Mouse (Mus musculus): ENCODE data around the gene Aox1. TPM values are rescaled to one million over a fixed set of nuclear protein-coding genes. Genes with fewer than 3 reads are reported as not detected.

The Aox1 gene
- polyA plus RNA-seq, 1 experiment from 2014 or later: 0.36 TPM

- H3K4me2 ChIP-seq (ENCODE audit: low read length): no peak overlapping the region
- 84% methylated on average over 2 of the region's 2 CpGs for WGBS
- no peak overlapping the region for H3K4me3 ChIP-seq (ENCODE audit: low read length)
- H3K4me1 ChIP-seq (ENCODE audit: control insufficient read depth, insufficient read depth, low read depth, low read length): no peaks in the 10 kb centered on the region
- H3K36me3 ChIP-seq (ENCODE audit: control insufficient read depth, insufficient read depth, low read length): no peaks in the 10 kb centered on the region
- H3K27me3 ChIP-seq (replicated peaks; ENCODE audit: control insufficient read depth, insufficient read depth, low read length): no peaks in the 10 kb centered on the region
- no peak overlapping the region for H3K9ac ChIP-seq (ENCODE audit: low read depth, low read length)
- H3K27ac ChIP-seq (ENCODE audit: low read depth, low read length): no peak overlapping the region
- H3K9me3 ChIP-seq (ENCODE audit: control insufficient read depth, low read length): no peaks in the 10 kb centered on the region
- no peak for ATAC-seq
Observed at GRCm38 (mm10) chr1:58091992-58092560, 62.3 kb downstream of the Aox1 start.

DNA sequence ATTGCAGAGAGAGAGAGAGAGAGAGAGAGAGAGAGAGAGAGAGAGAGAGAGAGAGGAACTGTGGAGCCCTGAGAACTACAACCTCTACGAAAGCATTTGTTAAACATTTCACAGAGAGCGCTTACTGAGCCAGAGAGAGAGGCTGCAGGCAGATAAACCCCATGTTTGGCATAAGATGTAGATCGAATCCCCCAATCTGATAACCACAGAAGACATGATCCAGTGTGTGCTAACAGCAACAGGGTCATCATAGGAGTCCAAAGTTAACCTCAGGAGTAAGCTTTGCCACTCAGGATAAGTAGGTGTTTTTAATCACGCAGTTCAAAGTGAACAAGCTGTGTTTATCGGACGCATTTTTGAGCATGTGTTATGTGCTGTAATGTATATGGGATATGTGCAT is 67.6 kb downstream of the Aox1 start:
- Histone ChIP-seq H3K4me3 (ENCODE audit: low read length) (no peak overlapping the region), H3K4me2 (ENCODE audit: low read length) (no peak overlapping the region), H3K27ac (ENCODE audit: low read depth, low read length) (no peak overlapping the region), H3K4me1 (ENCODE audit: control insufficient read depth, insufficient read depth, low read depth, low read length) (no peaks in the 10 kb centered on the region), H3K9me3 (ENCODE audit: control insufficient read depth, low read length) (no peaks in the 10 kb centered on the region), H3K36me3 (ENCODE audit: control insufficient read depth, insufficient read depth, low read length) (no peaks in the 10 kb centered on the region), H3K27me3 (replicated peaks; ENCODE audit: control insufficient read depth, insufficient read depth, low read length) (no peaks in the 10 kb centered on the region), H3K9ac (ENCODE audit: low read depth, low read length) (no peak overlapping the region)
- WGBS: 87% methylated on average over 6 of the region's 6 CpGs
- no peak for ATAC-seq

GRCm38 (mm10) chr1:58099119-58099518 is 69.4 kb downstream of the Aox1 start:
- ATAC-seq: no peak
- H3K27ac ChIP-seq (ENCODE audit: low read depth, low read length): no peak overlapping the region
- H3K36me3 ChIP-seq (ENCODE audit: control insufficient read depth, insufficient read depth, low read length): no peaks in the 10 kb centered on the region
- H3K4me3 ChIP-seq (ENCODE audit: low read length): no peak overlapping the region
- H3K4me1 ChIP-seq (ENCODE audit: control insufficient read depth, insufficient read depth, low read depth, low read length): no peaks in the 10 kb centered on the region
- H3K4me2 ChIP-seq (ENCODE audit: low read length): no peak overlapping the region
- no peaks in the 10 kb centered on the region for H3K27me3 ChIP-seq (replicated peaks; ENCODE audit: control insufficient read depth, insufficient read depth, low read length)
- H3K9me3 ChIP-seq (ENCODE audit: control insufficient read depth, low read length): no peaks in the 10 kb centered on the region
- H3K9ac ChIP-seq (ENCODE audit: low read depth, low read length): no peak overlapping the region

DNA sequence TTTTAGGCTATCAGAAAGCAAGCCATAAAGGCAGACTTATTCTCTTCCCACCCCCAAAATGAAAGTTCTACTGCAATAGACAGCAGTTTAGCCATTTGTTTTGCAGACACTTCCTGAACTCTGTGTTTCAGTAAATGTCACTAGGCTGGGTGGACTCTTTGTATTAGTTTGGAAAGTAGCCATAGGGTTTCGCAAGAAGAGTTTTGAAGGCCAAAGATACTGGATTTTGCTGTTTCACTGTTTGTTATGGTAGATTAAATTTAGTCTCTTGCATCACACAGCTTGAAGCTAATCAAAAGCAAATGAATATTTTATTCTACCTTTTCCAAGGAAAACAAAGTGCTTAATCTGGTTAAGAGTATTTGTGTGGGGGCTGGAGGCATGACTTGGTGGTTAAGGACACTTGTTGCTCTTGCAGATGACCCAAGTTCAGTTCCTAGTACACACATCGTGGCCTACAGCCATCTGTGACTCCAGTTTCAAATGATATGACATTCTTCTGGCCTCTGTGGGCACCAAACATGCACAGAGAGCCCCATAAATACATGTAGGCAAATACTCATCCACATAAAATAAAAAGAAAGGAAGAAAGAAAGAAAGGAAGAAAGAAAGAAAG is 71.9 kb downstream of the Aox1 start:
- Histone ChIP-seq H3K27ac (ENCODE audit: low read depth, low read length) (no peak overlapping the region), H3K9ac (ENCODE audit: low read depth, low read length) (no peak overlapping the region), H3K27me3 (replicated peaks; ENCODE audit: control insufficient read depth, insufficient read depth, low read length) (no peaks in the 10 kb centered on the region), H3K9me3 (ENCODE audit: control insufficient read depth, low read length) (no peaks in the 10 kb centered on the region), H3K36me3 (ENCODE audit: control insufficient read depth, insufficient read depth, low read length) (no peaks in the 10 kb centered on the region), H3K4me3 (ENCODE audit: low read length) (no peak overlapping the region), H3K4me2 (ENCODE audit: low read length) (no peak overlapping the region), H3K4me1 (ENCODE audit: control insufficient read depth, insufficient read depth, low read depth, low read length) (no peaks in the 10 kb centered on the region)
- ATAC-seq: no peak
- WGBS: 75% methylated on average over 2 of the region's 2 CpGs

DNA sequence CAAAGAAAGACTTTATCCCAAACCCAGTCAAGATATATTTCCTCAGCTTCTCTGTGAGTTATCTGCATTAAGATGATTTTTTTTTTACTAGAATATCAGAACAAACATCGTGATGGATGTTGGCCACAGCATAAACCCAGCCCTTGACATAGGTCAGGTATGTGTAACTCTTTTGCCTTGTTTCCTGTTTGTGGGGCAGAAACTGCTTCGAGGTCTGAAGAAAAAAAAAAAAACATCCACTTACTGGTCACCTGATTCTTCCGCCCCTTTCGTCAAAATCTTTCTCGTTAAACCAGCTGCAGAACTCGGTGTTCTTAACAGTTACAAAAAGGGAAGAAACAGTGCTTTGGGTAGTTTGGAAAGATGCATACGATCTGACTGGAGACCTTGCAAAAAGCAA is 72.8 kb downstream of the Aox1 start:
- no peaks in the 10 kb centered on the region for H3K9me3 ChIP-seq (ENCODE audit: control insufficient read depth, low read length)
- no peak overlapping the region for H3K27ac ChIP-seq (ENCODE audit: low read depth, low read length)
- H3K4me2 ChIP-seq (ENCODE audit: low read length): no peak overlapping the region
- H3K36me3 ChIP-seq (ENCODE audit: control insufficient read depth, insufficient read depth, low read length): no peaks in the 10 kb centered on the region
- H3K9ac ChIP-seq (ENCODE audit: low read depth, low read length): no peak overlapping the region
- WGBS: 85% methylated on average over 7 of the region's 7 CpGs
- no peak overlapping the region for H3K4me3 ChIP-seq (ENCODE audit: low read length)
- no peaks in the 10 kb centered on the region for H3K4me1 ChIP-seq (ENCODE audit: control insufficient read depth, insufficient read depth, low read depth, low read length)
- H3K27me3 ChIP-seq (replicated peaks; ENCODE audit: control insufficient read depth, insufficient read depth, low read length): no peaks in the 10 kb centered on the region
- no peak for ATAC-seq

- H3K9ac ChIP-seq (ENCODE audit: low read depth, low read length): no peak overlapping the region
- no peak overlapping the region for H3K27ac ChIP-seq (ENCODE audit: low read depth, low read length)
- no peaks in the 10 kb centered on the region for H3K36me3 ChIP-seq (ENCODE audit: control insufficient read depth, insufficient read depth, low read length)
- 92% methylated on average over 6 of the region's 6 CpGs for WGBS
- H3K4me3 ChIP-seq (ENCODE audit: low read length): no peak overlapping the region
- no peaks in the 10 kb centered on the region for H3K9me3 ChIP-seq (ENCODE audit: control insufficient read depth, low read length)
- H3K4me2 ChIP-seq (ENCODE audit: low read length): no peak overlapping the region
- no peaks in the 10 kb centered on the region for H3K27me3 ChIP-seq (replicated peaks; ENCODE audit: control insufficient read depth, insufficient read depth, low read length)
- no peak for ATAC-seq
- no peaks in the 10 kb centered on the region for H3K4me1 ChIP-seq (ENCODE audit: control insufficient read depth, insufficient read depth, low read depth, low read length)
Observed at GRCm38 (mm10) chr1:58105685-58106084, 76.0 kb downstream of the Aox1 start.

- H3K9ac ChIP-seq (ENCODE audit: low read depth, low read length): no peak overlapping the region
- no peak overlapping the region for H3K4me3 ChIP-seq (ENCODE audit: low read length)
- H3K27ac ChIP-seq (ENCODE audit: low read depth, low read length): no peak overlapping the region
- WGBS: 81% methylated on average over 2 of the region's 2 CpGs
- no peaks in the 10 kb centered on the region for H3K4me1 ChIP-seq (ENCODE audit: control insufficient read depth, insufficient read depth, low read depth, low read length)
- no peaks in the 10 kb centered on the region for H3K27me3 ChIP-seq (replicated peaks; ENCODE audit: control insufficient read depth, insufficient read depth, low read length)
- H3K9me3 ChIP-seq (ENCODE audit: control insufficient read depth, low read length): no peaks in the 10 kb centered on the region
- H3K36me3 ChIP-seq (ENCODE audit: control insufficient read depth, insufficient read depth, low read length): no peaks in the 10 kb centered on the region
- no peak for ATAC-seq
- no peak overlapping the region for H3K4me2 ChIP-seq (ENCODE audit: low read length)
Observed at GRCm38 (mm10) chr1:58107066-58107465, 77.3 kb downstream of the Aox1 start.

GRCm38 (mm10) chr1:58110241-58110640 is 80.5 kb downstream of the Aox1 start:
- no peaks in the 10 kb centered on the region for H3K36me3 ChIP-seq (ENCODE audit: control insufficient read depth, insufficient read depth, low read length)
- H3K4me3 ChIP-seq (ENCODE audit: low read length): no peak overlapping the region
- no peak overlapping the region for H3K4me2 ChIP-seq (ENCODE audit: low read length)
- H3K27ac ChIP-seq (ENCODE audit: low read depth, low read length): no peak overlapping the region
- no peak overlapping the region for H3K9ac ChIP-seq (ENCODE audit: low read depth, low read length)
- no peaks in the 10 kb centered on the region for H3K4me1 ChIP-seq (ENCODE audit: control insufficient read depth, insufficient read depth, low read depth, low read length)
- ATAC-seq: no peak
- H3K9me3 ChIP-seq (ENCODE audit: control insufficient read depth, low read length): no peaks in the 10 kb centered on the region
- 91% methylated on average over 5 of the region's 5 CpGs for WGBS
- no peaks in the 10 kb centered on the region for H3K27me3 ChIP-seq (replicated peaks; ENCODE audit: control insufficient read depth, insufficient read depth, low read length)

- ATAC-seq: no peak
- Histone ChIP-seq H3K9me3 (ENCODE audit: control insufficient read depth, low read length) (no peaks in the 10 kb centered on the region), H3K9ac (ENCODE audit: low read depth, low read length) (no peak overlapping the region), H3K36me3 (ENCODE audit: control insufficient read depth, insufficient read depth, low read length) (no peaks in the 10 kb centered on the region), H3K4me2 (ENCODE audit: low read length) (no peak overlapping the region), H3K4me1 (ENCODE audit: control insufficient read depth, insufficient read depth, low read depth, low read length) (no peaks in the 10 kb centered on the region), H3K27me3 (replicated peaks; ENCODE audit: control insufficient read depth, insufficient read depth, low read length) (no peaks in the 10 kb centered on the region), H3K4me3 (ENCODE audit: low read length) (no peak overlapping the region), H3K27ac (ENCODE audit: low read depth, low read length) (no peak overlapping the region)
- 85% methylated on average over 4 of the region's 4 CpGs for WGBS
Observed at GRCm38 (mm10) chr1:58111315-58111714, 81.6 kb downstream of the Aox1 start.
